Mouse (Mus musculus) midbrain, embryonic 13.5 days (tissue): Measurements from ENCODE around the gene Nacc2. TPM values are rescaled to one million over a fixed set of nuclear protein-coding genes. Genes with fewer than 3 reads are reported as not detected.
A peak's percentile ranks its signal among the peaks of the same experiment; 100 is the strongest.

Source experiments
- ATAC-seq: fragments of 200-750 bp; cut with Nextera tagmentation; 2 replicates; pipeline ENCODE4 v1.8.0; 2017; ENCODE audit warnings: mild to moderate bottlenecking, moderate TSS enrichment, moderate library complexity
- H3K27ac ChIP-seq: fragments of 300-500 bp; sonication (generic); 2 replicates; pipeline ENCODE4 v1.5.1; 2015; ENCODE audit warnings: inconsistent platforms, mild to moderate bottlenecking, moderate library complexity
- H3K27me3 ChIP-seq: fragments of 300-500 bp; sonication (generic); 2 replicates; pipeline ENCODE4 v1.6.1; 2015; ENCODE audit warnings: mild to moderate bottlenecking, inconsistent platforms
- H3K36me3 ChIP-seq: fragments of 300-500 bp; sonication (generic); 2 replicates; pipeline ENCODE4 v1.6.1; 2015; ENCODE audit warnings: mild to moderate bottlenecking, inconsistent platforms
- H3K4me1 ChIP-seq: fragments of 300-500 bp; sonication (generic); replicated peaks from 2 replicates; pipeline ENCODE4 v1.6.1; 2015; ENCODE audit warnings: inconsistent platforms
- H3K4me2 ChIP-seq: fragments of 300-500 bp; sonication (generic); replicated peaks from 2 replicates; pipeline ENCODE4 v1.6.1; 2015; ENCODE audit warnings: moderate library complexity, mild to moderate bottlenecking, inconsistent platforms
- H3K4me3 ChIP-seq: fragments of 300-500 bp; sonication (generic); replicated peaks from 2 replicates; pipeline ENCODE4 v1.5.1; 2015; ENCODE audit warnings: mild to moderate bottlenecking, inconsistent platforms
- H3K9ac ChIP-seq: fragments of 300-500 bp; sonication (generic); replicated peaks from 2 replicates; pipeline ENCODE4 v1.6.1; 2015; ENCODE audit warnings: mild to moderate bottlenecking, inconsistent platforms
- H3K9me3 ChIP-seq: fragments of 300-500 bp; sonication (generic); 2 replicates; pipeline ENCODE4 v1.6.1; 2016; ENCODE audit warnings: mild to moderate bottlenecking, inconsistent platforms
- WGBS: fragments of 180-500 bp; shearing (Covaris S2); methylation state at CpG from one replicate; pipeline ENCODE4 v1.1.7; 2015; 5-methylcytosine and 5-hydroxymethylcytosine counted together
- polyA plus RNA-seq: library from polyadenylated mRNA; unstranded; fragments of >200 nt; fragmentation: Nextera tagmentation; extraction: Ambion mirVana; gene quantifications from 2 replicates; pipeline ENCODE4 v1.2.1, GENCODE M21; 2015

Gene Nacc2
- polyA plus RNA-seq, 1 experiment from 2014 or later: 10.1 TPM

- peak overlapping the region; percentile 77; the same call in 1 of the 2 replicates for H3K4me3 ChIP-seq
- 84% methylated on average over 31 of the region's 31 CpGs for WGBS
- peak overlapping the region; percentile 86 for H3K9ac ChIP-seq
Observed at GRCm38 (mm10) chr2:26138252-26139033, 15.4 kb upstream of the Nacc2 start.

GRCm38 (mm10) chr2:26134591-26134990 lies 11.6 kb upstream of the Nacc2 start:
- Histone ChIP-seq H3K36me3 (peaks cover 16% of the 10 kb centered on the region), H3K27ac (no peak overlapping the region), H3K27me3 (no peaks in the 10 kb centered on the region), H3K9ac (no peak overlapping the region), H3K4me3 (no peak overlapping the region), H3K4me2 (no peak overlapping the region), H3K4me1 (peaks cover 40% of the 10 kb centered on the region), H3K9me3 (no peaks in the 10 kb centered on the region)
- whole genome bisulfite sequencing: 97% methylated on average over 2 of the region's 2 CpGs
- no peak for ATAC-seq

More at GRCm38 (mm10) chr2:26138252-26139033, 15.4 kb upstream of the Nacc2 start:
- Histone ChIP-seq H3K36me3 (peaks cover 16% of the 10 kb centered on the region), H3K9me3 (no peaks in the 10 kb centered on the region), H3K4me1 (peaks cover 30% of the 10 kb centered on the region), H3K27me3 (no peaks in the 10 kb centered on the region), H3K4me2 (peak overlapping the region; percentile 92), H3K27ac (no peak overlapping the region)
- no peak for ATAC-seq

GRCm38 (mm10) chr2:26132628-26133551 lies 9.9 kb upstream of the Nacc2 start:
- 3% methylated on average over 25 of the region's 25 CpGs for WGBS
- H3K9me3 ChIP-seq: no peaks in the 10 kb centered on the region
- peak overlapping the region; percentile 92 for H3K27ac ChIP-seq
- peaks cover 26% of the 10 kb centered on the region for H3K4me1 ChIP-seq
- peak; percentile 79 for ATAC-seq
- H3K36me3 ChIP-seq: peaks cover 12% of the 10 kb centered on the region
- H3K27me3 ChIP-seq: no peaks in the 10 kb centered on the region
- peak overlapping the region; percentile 48 for H3K4me2 ChIP-seq
- H3K9ac ChIP-seq: peak overlapping the region; percentile 62
- H3K4me3 ChIP-seq: peak overlapping the region; percentile 26

GRCm38 (mm10) chr2:26131327-26131726 lies 8.3 kb upstream of the Nacc2 start:
- Histone ChIP-seq H3K4me3 (no peak overlapping the region), H3K9me3 (no peaks in the 10 kb centered on the region), H3K4me2 (no peak overlapping the region), H3K9ac (no peak overlapping the region), H3K27me3 (no peaks in the 10 kb centered on the region), H3K27ac (no peak overlapping the region), H3K36me3 (0 out of 2 replicates have a peak, but pooled peaks cover under 1% of the 10 kb centered on the region), H3K4me1 (peaks cover 26% of the 10 kb centered on the region)
- 85% methylated on average over 2 of the region's 2 CpGs for WGBS
- no peak for ATAC-seq

- Histone ChIP-seq H3K4me2 (no peak overlapping the region), H3K36me3 (no peaks in the 10 kb centered on the region), H3K27ac (no peak overlapping the region), H3K9me3 (no peaks in the 10 kb centered on the region), H3K4me1 (peaks cover 26% of the 10 kb centered on the region), H3K27me3 (no peaks in the 10 kb centered on the region), H3K9ac (no peak overlapping the region), H3K4me3 (no peak overlapping the region)
- 13% methylated on average over 3 of the region's 3 CpGs for WGBS
- no peak for ATAC-seq
Observed at GRCm38 (mm10) chr2:26129962-26130361, 6.9 kb upstream of the Nacc2 start.

GRCm38 (mm10) chr2:26129346-26129745 lies 6.3 kb upstream of the Nacc2 start:
- no peak overlapping the region for H3K4me3 ChIP-seq
- H3K4me2 ChIP-seq: no peak overlapping the region
- H3K9me3 ChIP-seq: no peaks in the 10 kb centered on the region
- no peaks in the 10 kb centered on the region; the same call in 1 of the 2 replicates for H3K27me3 ChIP-seq
- H3K9ac ChIP-seq: no peak overlapping the region
- WGBS: 93% methylated on average over 2 of the region's 2 CpGs
- peaks cover 26% of the 10 kb centered on the region for H3K4me1 ChIP-seq
- no peak overlapping the region for H3K27ac ChIP-seq
- no peak for ATAC-seq
- H3K36me3 ChIP-seq: no peaks in the 10 kb centered on the region

- peak; percentile 69 for ATAC-seq
- peak overlapping the region; percentile 97 for H3K4me2 ChIP-seq
- peaks cover 50% of the 10 kb centered on the region for H3K27me3 ChIP-seq
- peaks cover 24% of the 10 kb centered on the region for H3K4me1 ChIP-seq
- peak overlapping the region; percentile 73 for H3K4me3 ChIP-seq
- peak overlapping the region; percentile 67 for H3K9ac ChIP-seq
- H3K9me3 ChIP-seq: no peaks in the 10 kb centered on the region
- WGBS: under 1% methylated on average over 106 of the region's 109 CpGs
- no peaks in the 10 kb centered on the region for H3K36me3 ChIP-seq
- no peak overlapping the region for H3K27ac ChIP-seq
Observed at GRCm38 (mm10) chr2:26122171-26123078, 595 bp downstream of the Nacc2 start.

GRCm38 (mm10) chr2:26121541-26122083 lies 1.4 kb downstream of the Nacc2 start:
- Histone ChIP-seq H3K4me1 (peaks cover 27% of the 10 kb centered on the region), H3K4me3 (peak overlapping the region; percentile 73), H3K9me3 (no peaks in the 10 kb centered on the region), H3K4me2 (peak overlapping the region; percentile 97), H3K27ac (no peak overlapping the region), H3K27me3 (peaks cover 50% of the 10 kb centered on the region), H3K9ac (no peak overlapping the region; the same call in 1 of the 2 replicates), H3K36me3 (no peaks in the 10 kb centered on the region)
- no peak for ATAC-seq
- 18% methylated on average over 17 of the region's 17 CpGs for WGBS

- H3K4me2 ChIP-seq: no peak overlapping the region
- H3K4me3 ChIP-seq: no peak overlapping the region
- H3K9ac ChIP-seq: no peak overlapping the region
- no peaks in the 10 kb centered on the region for H3K9me3 ChIP-seq
- H3K27ac ChIP-seq: no peak overlapping the region
- H3K36me3 ChIP-seq: no peaks in the 10 kb centered on the region
- H3K4me1 ChIP-seq: peaks cover 29% of the 10 kb centered on the region
- no peak for ATAC-seq
- 71% methylated on average over 2 of the region's 2 CpGs for WGBS
- H3K27me3 ChIP-seq: peaks cover 50% of the 10 kb centered on the region
Observed at GRCm38 (mm10) chr2:26119626-26120025, 3.4 kb downstream of the Nacc2 start.

GRCm38 (mm10) chr2:26119310-26119592 lies 3.8 kb downstream of the Nacc2 start:
- Histone ChIP-seq H3K4me1 (peaks cover 29% of the 10 kb centered on the region), H3K9ac (no peak overlapping the region), H3K27ac (no peak overlapping the region), H3K4me2 (no peak overlapping the region), H3K27me3 (peaks cover 49% of the 10 kb centered on the region), H3K4me3 (no peak overlapping the region), H3K36me3 (no peaks in the 10 kb centered on the region), H3K9me3 (no peaks in the 10 kb centered on the region)
- 18% methylated on average over 2 of the region's 2 CpGs for WGBS
- no peak for ATAC-seq

- H3K4me3 ChIP-seq: no peak overlapping the region
- H3K9me3 ChIP-seq: no peaks in the 10 kb centered on the region
- peaks cover 44% of the 10 kb centered on the region for H3K27me3 ChIP-seq
- no peak for ATAC-seq
- H3K27ac ChIP-seq: no peak overlapping the region
- no peaks in the 10 kb centered on the region for H3K36me3 ChIP-seq
- H3K4me1 ChIP-seq: peaks cover 29% of the 10 kb centered on the region
- no peak overlapping the region for H3K4me2 ChIP-seq
- WGBS: 36% methylated on average over 4 of the region's 4 CpGs
- no peak overlapping the region for H3K9ac ChIP-seq
Observed at GRCm38 (mm10) chr2:26118584-26119309, 4.3 kb downstream of the Nacc2 start.
